Mouse (Mus musculus) forebrain, embryonic 12.5 days (tissue): ENCODE data around the gene Mymk. TPM values are rescaled to one million over a fixed set of nuclear protein-coding genes. Genes with fewer than 3 reads are reported as not detected.

Experiments used
- ATAC-seq: fragments of 200-750 bp; cut with Nextera tagmentation; 2 replicates; pipeline ENCODE4 v1.8.0; 2017; ENCODE audit warnings: moderate TSS enrichment; ENCODE audit not compliant: low FRiP score
- H3K27ac ChIP-seq: fragments of 300-500 bp; sonication (generic); 2 replicates; pipeline ENCODE4 v1.5.1; 2016; ENCODE audit warnings: mild to moderate bottlenecking
- H3K27me3 ChIP-seq: fragments of 300-500 bp; sonication (generic); 2 replicates; pipeline ENCODE4 v1.6.1; 2016; ENCODE audit warnings: mild to moderate bottlenecking
- H3K36me3 ChIP-seq: fragments of 300-500 bp; sonication (generic); replicated peaks from 2 replicates; pipeline ENCODE4 v1.6.1; 2016; ENCODE audit warnings: mild to moderate bottlenecking
- H3K4me1 ChIP-seq: fragments of 300-500 bp; sonication (generic); 2 replicates; pipeline ENCODE4 v1.6.1; 2016
- H3K4me2 ChIP-seq: fragments of 300-500 bp; sonication (generic); 2 replicates; pipeline ENCODE4 v1.6.1; 2016; ENCODE audit warnings: mild to moderate bottlenecking, moderate library complexity
- H3K4me3 ChIP-seq: fragments of 300-500 bp; sonication (generic); replicated peaks from 2 replicates; pipeline ENCODE4 v1.5.1; 2016; ENCODE audit warnings: mild to moderate bottlenecking
- H3K9ac ChIP-seq: fragments of 300-500 bp; sonication (generic); 2 replicates; pipeline ENCODE4 v1.6.1; 2016; ENCODE audit warnings: mild to moderate bottlenecking
- H3K9me3 ChIP-seq: fragments of 300-500 bp; sonication (generic); 2 replicates; pipeline ENCODE4 v1.6.1; 2016
- WGBS: fragments of 180-500 bp; shearing (Covaris S2); methylation state at CpG from one replicate; pipeline ENCODE4 v1.1.7; 2016; 5-methylcytosine and 5-hydroxymethylcytosine counted together
- polyA plus RNA-seq: library from polyadenylated mRNA; unstranded; fragments of >200 nt; fragmentation: Nextera tagmentation; extraction: Ambion mirVana; gene quantifications from 2 replicates; pipeline ENCODE4 v1.2.1, GENCODE M21; 2016

Mymk gene
- polyA plus RNA-seq, 1 experiment from 2014 or later, result 0.26 TPM

DNA sequence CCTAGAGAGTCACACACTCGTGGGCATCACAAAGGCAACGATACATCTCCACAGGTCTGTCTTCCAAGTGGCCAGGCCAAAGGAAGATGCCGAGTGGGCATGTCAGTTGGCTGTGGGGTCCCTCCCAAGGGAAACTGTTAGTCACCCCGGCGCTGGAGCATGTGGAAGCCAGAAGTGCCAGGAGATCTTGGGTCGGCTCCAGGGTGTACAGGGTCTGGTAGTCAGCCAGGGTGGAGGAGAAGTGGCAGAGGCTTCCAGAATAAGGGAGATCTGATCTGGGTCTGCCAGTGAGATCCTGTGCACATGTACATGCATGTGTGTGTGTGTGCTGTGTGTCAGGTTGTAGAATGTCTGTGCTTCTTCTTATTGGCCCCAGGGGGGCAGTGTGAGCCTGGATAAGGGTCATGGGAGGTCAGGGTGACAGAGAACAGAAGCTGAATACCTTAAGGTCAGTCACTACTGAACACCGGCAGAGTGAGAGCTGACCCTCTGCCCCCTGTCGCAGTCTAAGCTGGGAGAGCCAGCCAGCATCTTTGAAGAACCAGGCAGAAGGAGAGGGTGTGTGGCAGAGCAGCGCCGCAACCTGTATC is 5.8 kb upstream of the Mymk start:
- H3K36me3 ChIP-seq, result no peaks in the 10 kb centered on the region
- H3K27ac ChIP-seq, result no peak overlapping the region
- no peak overlapping the region for H3K4me3 ChIP-seq
- ATAC-seq, result no peak
- H3K9ac ChIP-seq, result no peak overlapping the region
- peaks cover 26% of the 10 kb centered on the region for H3K4me1 ChIP-seq
- WGBS, result 62% methylated on average over 10 of the region's 10 CpGs
- peaks cover 5% of the 10 kb centered on the region; the same call in 1 of the 2 replicates for H3K27me3 ChIP-seq
- no peak overlapping the region for H3K4me2 ChIP-seq
- no peaks in the 10 kb centered on the region for H3K9me3 ChIP-seq

DNA sequence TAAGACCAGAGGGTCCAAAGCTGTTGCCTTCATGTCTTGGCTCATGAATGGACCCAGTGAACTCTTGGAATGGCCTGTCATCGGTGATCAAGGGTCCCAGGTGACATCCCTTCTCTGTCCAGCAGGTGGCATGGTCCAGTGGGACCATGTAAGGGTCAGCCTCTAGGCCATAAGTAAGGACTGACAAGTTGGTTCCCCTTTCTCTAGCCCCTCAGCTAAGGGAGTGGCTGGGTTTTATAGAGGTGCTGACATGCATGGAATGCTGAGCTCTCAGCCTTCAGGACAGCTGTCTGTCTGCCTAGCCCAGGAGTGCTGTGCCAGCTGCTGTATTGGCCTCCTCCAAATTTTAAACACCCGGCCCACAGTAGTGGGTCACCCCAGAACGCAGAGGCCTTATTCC is 3.5 kb upstream of the Mymk start:
- Histone ChIP-seq H3K4me3 (no peak overlapping the region), H3K36me3 (no peaks in the 10 kb centered on the region), H3K4me2 (no peak overlapping the region), H3K27ac (no peak overlapping the region), H3K9ac (no peak overlapping the region), H3K27me3 (peaks cover 5% of the 10 kb centered on the region; the same call in 1 of the 2 replicates), H3K4me1 (peaks cover 26% of the 10 kb centered on the region), H3K9me3 (no peaks in the 10 kb centered on the region)
- no peak for ATAC-seq
- WGBS, result 73% methylated on average over 3 of the region's 3 CpGs

DNA sequence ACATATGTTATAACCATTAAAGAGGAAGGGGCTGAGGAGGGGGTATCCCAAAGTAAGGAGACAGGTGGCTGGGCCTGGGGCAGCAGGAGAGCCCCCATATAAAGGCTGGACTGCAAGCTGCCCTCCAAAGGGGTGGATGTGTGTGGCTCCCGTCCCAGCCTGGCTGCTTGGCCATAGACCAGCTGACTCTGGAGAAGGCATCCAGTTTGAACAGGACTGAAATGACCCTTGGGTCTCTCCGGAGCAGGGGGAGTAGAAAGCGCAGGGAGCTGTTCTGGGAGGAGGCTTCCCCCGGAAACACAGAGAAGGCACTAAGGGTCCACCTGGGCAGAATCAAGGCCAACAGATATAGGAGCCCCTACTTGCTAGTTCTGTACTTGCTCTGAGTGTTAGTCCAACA is 2.8 kb upstream of the Mymk start:
- Histone ChIP-seq H3K4me2 (no peak overlapping the region), H3K36me3 (no peaks in the 10 kb centered on the region), H3K4me3 (no peak overlapping the region), H3K27ac (no peak overlapping the region), H3K27me3 (peaks cover 5% of the 10 kb centered on the region; the same call in 1 of the 2 replicates), H3K9me3 (no peaks in the 10 kb centered on the region), H3K9ac (no peak overlapping the region), H3K4me1 (peaks cover 21% of the 10 kb centered on the region)
- 88% methylated on average over 4 of the region's 4 CpGs for WGBS
- no peak for ATAC-seq

DNA sequence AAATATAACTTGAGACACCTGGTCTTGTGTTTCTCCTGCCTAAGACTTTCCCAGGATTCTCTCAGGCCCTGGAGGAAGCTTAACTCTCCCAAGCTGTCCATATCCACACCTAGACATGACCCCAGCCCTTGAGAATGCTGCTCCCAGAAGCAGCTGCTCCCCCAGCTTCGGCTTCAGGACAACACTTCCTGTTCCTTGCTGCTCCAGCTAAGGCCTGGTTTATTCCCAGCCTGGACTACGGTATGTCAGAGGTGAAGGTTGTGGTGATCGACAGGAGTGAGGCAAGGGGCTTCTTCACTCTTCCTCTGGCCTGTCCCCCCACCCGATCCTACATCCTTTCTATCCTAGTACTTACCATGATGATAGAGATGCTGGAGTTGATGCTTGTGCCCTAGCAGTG is 1.4 kb upstream of the Mymk start:
- Histone ChIP-seq H3K27me3 (peaks cover 2% of the 10 kb centered on the region; the same call in 1 of the 2 replicates), H3K36me3 (no peaks in the 10 kb centered on the region), H3K4me3 (no peak overlapping the region)

DNA sequence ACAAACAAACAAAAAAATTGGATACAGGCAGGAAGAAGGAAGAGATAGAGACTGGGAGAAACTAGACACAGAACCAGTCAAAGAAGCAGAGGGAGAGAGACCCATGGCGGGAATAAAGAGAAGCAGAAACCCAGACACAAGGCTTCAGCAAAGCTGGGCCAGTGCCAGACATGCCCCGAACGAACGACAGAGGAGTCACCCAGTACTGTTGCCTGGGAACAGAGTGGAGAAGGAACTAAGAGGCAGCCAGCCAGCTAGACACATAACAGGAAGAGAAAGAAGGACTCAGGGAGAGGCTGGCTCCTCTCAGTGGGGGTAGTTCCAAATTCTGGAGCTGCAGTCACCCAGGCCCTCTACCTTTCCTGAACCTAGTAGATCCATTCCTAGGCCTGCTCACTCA is 842 bp downstream of the Mymk start:
- Histone ChIP-seq H3K27ac (no peak overlapping the region), H3K4me1 (no peaks in the 10 kb centered on the region; the same call in 1 of the 2 replicates), H3K27me3 (no peaks in the 10 kb centered on the region), H3K4me3 (no peak overlapping the region), H3K9me3 (no peaks in the 10 kb centered on the region), H3K36me3 (no peaks in the 10 kb centered on the region), H3K9ac (no peak overlapping the region), H3K4me2 (no peak overlapping the region)
- no peak for ATAC-seq
- WGBS, result 61% methylated on average over 4 of the region's 4 CpGs

More for the DNA sequence above, 1.4 kb upstream of the Mymk start:
- H3K27ac ChIP-seq, result no peak overlapping the region
- peaks cover 7% of the 10 kb centered on the region for H3K4me1 ChIP-seq
- WGBS, result 82% methylated on average over 4 of the region's 4 CpGs
- H3K4me2 ChIP-seq, result no peak overlapping the region
- H3K9me3 ChIP-seq, result no peaks in the 10 kb centered on the region
- ATAC-seq, result no peak
- H3K9ac ChIP-seq, result no peak overlapping the region; the same call in 1 of the 2 replicates

DNA sequence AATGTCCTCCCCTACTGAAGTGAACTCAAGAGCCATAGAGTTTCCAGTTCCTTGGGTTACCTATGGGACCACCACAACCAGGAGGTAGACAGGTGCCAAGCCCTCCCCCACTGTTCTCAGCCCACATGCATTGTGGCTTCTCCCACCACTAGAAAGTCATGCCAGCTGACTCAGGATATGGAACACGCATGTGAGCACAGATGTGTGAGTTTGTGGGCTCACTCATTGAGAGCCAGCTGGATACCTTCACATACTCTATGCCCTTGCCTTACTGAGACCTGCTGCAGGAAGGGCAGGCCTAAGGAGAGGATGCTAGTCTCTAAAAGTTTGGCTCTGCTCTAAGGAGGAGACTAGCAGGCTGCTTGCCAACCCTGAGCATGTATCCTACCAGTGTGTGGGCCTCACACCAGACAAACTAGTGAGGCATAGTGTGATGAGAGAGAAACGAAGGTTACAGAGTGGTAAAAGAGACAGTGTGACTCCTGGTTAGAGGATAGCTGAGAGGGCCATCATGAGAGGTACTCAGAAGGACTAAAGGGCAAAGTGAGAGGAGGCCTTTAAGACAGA is 1.6 kb downstream of the Mymk start:
- Histone ChIP-seq H3K36me3 (no peaks in the 10 kb centered on the region), H3K27me3 (no peaks in the 10 kb centered on the region), H3K4me3 (no peak overlapping the region), H3K9me3 (no peaks in the 10 kb centered on the region), H3K9ac (no peak overlapping the region), H3K27ac (no peak overlapping the region), H3K4me1 (no peaks in the 10 kb centered on the region; the same call in 1 of the 2 replicates), H3K4me2 (no peak overlapping the region)
- WGBS, result 82% methylated on average over 2 of the region's 2 CpGs
- no peak for ATAC-seq

DNA sequence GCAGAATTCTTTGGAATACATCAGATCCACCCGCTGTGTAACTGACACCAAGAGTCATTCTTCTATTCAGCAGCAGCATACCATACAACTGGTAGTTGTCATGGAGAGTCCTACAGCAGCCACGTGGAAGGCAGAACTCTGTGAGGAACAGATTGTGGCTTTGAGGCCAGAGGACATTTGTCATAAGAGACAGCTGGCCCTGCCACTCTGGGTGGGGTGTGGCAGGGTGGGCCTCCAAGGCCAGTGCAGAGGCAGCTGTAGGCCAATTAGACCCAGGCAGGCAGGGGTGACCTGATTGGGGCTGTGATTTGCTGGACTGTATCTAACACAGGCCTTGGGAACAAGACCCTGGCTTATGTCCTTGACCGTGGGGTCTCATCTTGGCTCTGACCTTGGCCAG is 2.3 kb downstream of the Mymk start:
- Histone ChIP-seq H3K36me3 (no peaks in the 10 kb centered on the region), H3K27me3 (no peaks in the 10 kb centered on the region), H3K4me2 (no peak overlapping the region), H3K9me3 (no peaks in the 10 kb centered on the region), H3K27ac (no peak overlapping the region), H3K4me3 (no peak overlapping the region), H3K4me1 (no peaks in the 10 kb centered on the region; the same call in 1 of the 2 replicates), H3K9ac (no peak overlapping the region)
- WGBS, result 62% methylated on average over 3 of the region's 3 CpGs
- ATAC-seq, result no peak

DNA sequence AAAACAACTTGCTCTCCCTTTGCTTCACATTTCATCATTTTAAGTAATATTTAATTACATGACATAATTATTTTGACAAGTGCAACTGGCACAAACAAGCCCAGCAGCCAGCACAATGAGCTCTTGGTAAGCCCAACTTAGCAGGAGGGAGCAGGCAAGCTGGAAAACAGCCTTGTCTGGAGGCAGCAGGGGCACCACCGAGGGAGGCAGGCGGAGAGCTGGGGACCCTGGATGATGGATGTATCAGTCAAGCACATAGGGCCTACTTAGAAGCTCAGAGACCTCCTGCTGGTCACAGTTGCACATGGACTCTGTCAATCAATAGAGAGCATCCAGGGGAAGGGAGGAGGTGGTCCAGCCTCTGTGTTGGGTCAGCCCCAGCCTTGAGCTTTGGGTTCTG is 4.0 kb downstream of the Mymk start:
- ATAC-seq, result no peak
- Histone ChIP-seq H3K4me3 (no peak overlapping the region), H3K4me1 (no peaks in the 10 kb centered on the region; the same call in 1 of the 2 replicates), H3K9me3 (no peaks in the 10 kb centered on the region), H3K27me3 (no peaks in the 10 kb centered on the region), H3K36me3 (no peaks in the 10 kb centered on the region), H3K9ac (no peak overlapping the region), H3K27ac (no peak overlapping the region), H3K4me2 (no peak overlapping the region)
- 62% methylated on average over 2 of the region's 2 CpGs for whole genome bisulfite sequencing

DNA sequence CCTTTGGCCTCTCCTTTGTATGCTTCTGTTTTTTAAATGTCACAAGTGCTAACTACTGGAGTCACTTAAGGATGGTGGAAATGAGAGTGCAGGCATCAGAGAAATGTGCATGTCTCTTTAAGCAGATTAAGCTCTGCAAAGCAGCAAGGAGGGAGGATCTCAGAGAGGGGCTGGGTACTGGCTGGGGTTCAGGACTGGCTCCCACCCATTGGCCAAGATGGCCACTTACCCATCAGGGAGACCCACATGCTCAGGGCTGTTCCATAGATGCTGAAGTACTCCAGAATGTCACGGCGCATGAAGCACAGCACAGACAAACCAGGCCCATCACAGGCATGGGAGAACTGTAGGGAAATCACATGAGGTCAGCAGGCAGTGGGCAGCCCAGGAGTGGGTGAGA is 4.9 kb downstream of the Mymk start:
- no peaks in the 10 kb centered on the region for H3K27me3 ChIP-seq
- H3K36me3 ChIP-seq, result no peaks in the 10 kb centered on the region
- no peak overlapping the region for H3K9ac ChIP-seq
- ATAC-seq, result no peak
- WGBS, result 89% methylated on average over 2 of the region's 2 CpGs
- no peak overlapping the region for H3K4me3 ChIP-seq
- no peak overlapping the region for H3K27ac ChIP-seq
- H3K4me2 ChIP-seq, result no peak overlapping the region
- H3K4me1 ChIP-seq, result no peaks in the 10 kb centered on the region; the same call in 1 of the 2 replicates
- no peaks in the 10 kb centered on the region for H3K9me3 ChIP-seq

DNA sequence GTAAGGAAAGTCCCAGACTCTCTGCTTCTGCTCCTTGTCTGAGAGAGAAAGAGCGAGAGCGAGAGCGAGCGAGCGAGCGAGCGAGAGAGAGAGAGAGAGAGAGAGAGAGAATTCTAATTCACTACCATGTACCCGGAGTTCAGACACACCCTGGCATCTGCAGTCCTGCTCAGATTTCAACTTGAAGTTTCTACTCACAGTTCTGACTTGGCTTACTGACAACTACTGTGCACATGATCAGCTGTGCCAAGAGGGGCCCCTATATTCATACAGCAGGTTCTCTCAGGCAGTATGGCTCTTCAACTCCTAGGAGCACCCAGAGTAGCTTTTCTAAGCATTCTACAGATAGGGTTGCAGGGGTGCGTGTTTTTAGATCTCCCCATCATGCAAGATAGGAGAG is 12.8 kb downstream of the Mymk start:
- H3K4me1 ChIP-seq, result no peaks in the 10 kb centered on the region; the same call in 1 of the 2 replicates
- no peak overlapping the region for H3K9ac ChIP-seq
- ATAC-seq, result no peak
- no peaks in the 10 kb centered on the region for H3K27me3 ChIP-seq
- no peaks in the 10 kb centered on the region for H3K36me3 ChIP-seq
- H3K9me3 ChIP-seq, result no peaks in the 10 kb centered on the region
- no peak overlapping the region for H3K4me2 ChIP-seq
- no peak overlapping the region for H3K4me3 ChIP-seq
- no peak overlapping the region for H3K27ac ChIP-seq
- WGBS, result 89% methylated on average over 9 of the region's 9 CpGs

DNA sequence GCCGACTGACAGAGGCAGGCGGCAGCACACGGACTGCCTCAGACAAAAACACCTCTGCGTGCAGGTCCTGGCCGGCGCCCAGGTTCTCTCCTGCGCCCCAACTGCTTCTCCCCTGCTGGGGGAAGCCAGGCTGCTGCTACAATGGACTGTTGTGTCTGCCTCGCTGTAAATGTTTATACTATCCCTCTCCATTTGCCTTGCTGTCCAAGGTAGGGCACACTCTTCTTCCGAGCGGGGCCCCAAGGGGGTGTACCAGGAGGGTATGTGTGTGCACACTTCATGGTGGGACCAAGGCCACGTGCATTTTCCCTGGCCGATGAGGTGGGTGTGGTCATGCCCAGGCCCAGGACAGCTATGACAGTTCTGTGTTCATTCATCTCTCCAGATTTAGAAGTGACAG is 13.2 kb downstream of the Mymk start:
- no peak overlapping the region for H3K27ac ChIP-seq
- no peak for ATAC-seq
- WGBS, result 60% methylated on average over 12 of the region's 12 CpGs
- no peaks in the 10 kb centered on the region for H3K9me3 ChIP-seq
- no peaks in the 10 kb centered on the region for H3K27me3 ChIP-seq
- H3K4me3 ChIP-seq, result no peak overlapping the region
- no peak overlapping the region for H3K4me2 ChIP-seq
- H3K4me1 ChIP-seq, result no peaks in the 10 kb centered on the region; the same call in 1 of the 2 replicates
- no peaks in the 10 kb centered on the region for H3K36me3 ChIP-seq
- H3K9ac ChIP-seq, result no peak overlapping the region

DNA sequence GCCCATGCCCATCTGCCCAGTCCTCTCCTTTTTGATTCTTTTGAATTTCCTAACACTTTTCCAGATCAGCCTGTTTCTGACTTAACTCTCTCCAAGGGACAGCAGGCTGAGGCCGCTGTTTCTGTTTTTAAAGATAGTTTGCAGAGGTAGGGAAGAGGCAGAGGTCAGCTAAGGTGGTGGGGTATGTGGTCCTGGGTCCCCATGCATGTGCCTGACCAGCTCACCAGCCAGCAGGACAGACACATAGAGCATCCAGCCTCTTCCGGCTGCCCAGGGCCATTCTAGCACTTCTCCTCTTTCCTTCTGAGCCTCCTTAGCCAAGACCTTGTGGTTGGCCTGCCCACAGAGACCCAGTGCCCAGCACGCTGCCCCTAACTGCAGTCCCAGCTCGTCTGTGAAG is 13.7 kb downstream of the Mymk start:
- WGBS, result 72% methylated on average over 4 of the region's 4 CpGs
- no peak overlapping the region for H3K4me3 ChIP-seq
- no peak overlapping the region for H3K4me2 ChIP-seq
- no peaks in the 10 kb centered on the region for H3K36me3 ChIP-seq
- H3K27ac ChIP-seq, result no peak overlapping the region
- H3K9me3 ChIP-seq, result no peaks in the 10 kb centered on the region
- ATAC-seq, result no peak
- no peak overlapping the region for H3K9ac ChIP-seq
- H3K4me1 ChIP-seq, result no peaks in the 10 kb centered on the region; the same call in 1 of the 2 replicates
- no peaks in the 10 kb centered on the region for H3K27me3 ChIP-seq

DNA sequence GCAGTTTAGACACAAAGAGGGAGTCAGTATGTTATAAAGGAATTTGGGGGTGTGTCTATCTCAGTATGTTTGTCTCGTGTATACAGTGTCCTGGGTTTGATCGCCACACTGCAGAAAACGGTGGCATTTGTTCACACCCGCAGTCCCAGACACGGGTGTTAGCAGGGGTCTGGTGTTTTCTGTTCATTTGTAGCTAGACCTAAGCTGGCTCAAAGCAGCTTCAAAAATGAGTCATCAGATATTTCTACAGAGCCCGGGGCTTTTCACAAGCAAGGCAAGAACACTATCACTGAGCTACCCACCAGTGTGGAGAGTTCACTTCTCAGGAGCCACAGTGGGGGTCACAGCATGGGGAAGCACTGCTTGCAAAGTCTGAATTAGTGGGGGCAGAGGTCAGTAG is 22.6 kb downstream of the Mymk start:
- Histone ChIP-seq H3K9ac (no peak overlapping the region), H3K4me1 (no peaks in the 10 kb centered on the region), H3K9me3 (no peaks in the 10 kb centered on the region), H3K4me3 (no peak overlapping the region), H3K27ac (no peak overlapping the region), H3K36me3 (no peaks in the 10 kb centered on the region), H3K27me3 (0 out of 2 replicates have a peak, but pooled peaks cover 2% of the 10 kb centered on the region), H3K4me2 (no peak overlapping the region)
- WGBS, result 54% methylated on average over 6 of the region's 6 CpGs
- ATAC-seq, result no peak
